Mouse (Mus musculus) ovary, adult 18-20 months (tissue): Measurements from ENCODE around the gene Prkar2a.
A peak's percentile ranks its signal among the peaks of the same experiment; 100 is the strongest.

Source experiments
- DNase-seq: peaks from one replicate; pipeline ENCODE4 v3.0.0; 2022; ENCODE audit warnings: low spot score, mixed read lengths

Gene Prkar2a

DNA sequence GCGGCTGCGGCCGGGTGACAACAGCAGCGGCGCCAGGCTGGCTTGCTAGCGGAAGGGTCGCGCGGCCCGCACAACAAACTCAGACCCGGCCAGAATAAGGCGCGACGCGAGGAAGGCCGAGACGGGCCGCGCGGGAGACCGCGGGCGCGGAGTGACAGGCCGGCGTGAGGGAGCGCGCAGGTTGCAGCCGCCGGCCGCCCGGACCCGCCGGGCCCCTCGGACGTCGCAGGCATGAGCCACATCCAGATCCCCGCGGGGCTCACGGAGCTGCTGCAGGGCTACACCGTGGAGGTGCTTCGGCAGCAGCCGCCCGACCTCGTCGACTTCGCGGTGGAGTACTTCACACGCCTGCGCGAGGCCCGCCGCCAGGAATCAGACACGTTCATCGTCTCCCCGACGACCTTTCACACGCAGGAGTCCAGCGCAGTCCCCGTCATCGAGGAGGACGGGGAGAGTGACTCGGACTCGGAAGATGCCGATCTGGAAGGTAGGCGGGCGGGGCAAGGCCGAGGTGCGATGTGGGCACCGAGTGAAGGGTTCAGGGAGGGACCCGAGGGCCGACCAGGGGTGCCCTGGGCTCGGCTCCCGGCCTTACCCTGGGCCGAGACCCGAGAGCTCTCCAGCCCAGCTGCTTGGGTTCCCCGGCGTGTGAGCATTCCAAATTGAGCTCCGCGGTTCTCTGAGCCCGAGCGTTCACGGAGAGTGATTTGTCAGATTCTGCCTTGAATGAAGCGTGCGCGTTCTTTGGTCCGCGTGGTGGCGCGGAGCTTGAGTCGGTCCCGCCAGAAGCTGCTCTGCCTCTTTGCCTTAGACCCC lies 3.3 kb downstream of the Prkar2a start:
- peak; percentile 30 for DNase-seq

DNA sequence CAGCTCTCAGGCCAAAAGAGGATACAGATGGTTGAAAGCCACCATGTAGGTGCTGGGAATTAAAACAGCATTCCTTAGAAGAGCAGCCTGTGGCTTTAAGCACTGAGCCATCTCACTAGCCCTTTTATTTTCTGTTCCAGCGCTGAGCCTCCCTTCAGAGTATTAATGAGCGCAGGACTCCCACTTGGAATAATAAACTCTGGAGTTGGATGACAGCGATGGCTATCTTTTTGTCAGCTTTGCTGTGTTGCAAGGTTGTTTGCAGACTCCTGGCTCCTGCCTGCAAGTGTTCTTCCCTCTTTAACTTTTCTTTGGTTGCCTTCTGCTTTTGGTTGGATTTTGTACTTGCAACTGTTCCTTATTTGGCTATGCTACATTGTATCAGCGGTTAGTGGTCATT lies 4.8 kb downstream of the Prkar2a start:
- DNase-seq: no peak

- no peak for DNase-seq
Measured at GRCm38 (mm10) chr9:108694533-108694932, 5.4 kb downstream of the Prkar2a start.

GRCm38 (mm10) chr9:108702476-108702875 lies 13.4 kb downstream of the Prkar2a start:
- DNase-seq: no peak

GRCm38 (mm10) chr9:108703373-108704110 lies 14.4 kb downstream of the Prkar2a start:
- DNase-seq: no peak

GRCm38 (mm10) chr9:108704591-108704990 lies 15.5 kb downstream of the Prkar2a start:
- DNase-seq: no peak

GRCm38 (mm10) chr9:108707212-108707611 lies 18.1 kb downstream of the Prkar2a start:
- DNase-seq: no peak

DNA sequence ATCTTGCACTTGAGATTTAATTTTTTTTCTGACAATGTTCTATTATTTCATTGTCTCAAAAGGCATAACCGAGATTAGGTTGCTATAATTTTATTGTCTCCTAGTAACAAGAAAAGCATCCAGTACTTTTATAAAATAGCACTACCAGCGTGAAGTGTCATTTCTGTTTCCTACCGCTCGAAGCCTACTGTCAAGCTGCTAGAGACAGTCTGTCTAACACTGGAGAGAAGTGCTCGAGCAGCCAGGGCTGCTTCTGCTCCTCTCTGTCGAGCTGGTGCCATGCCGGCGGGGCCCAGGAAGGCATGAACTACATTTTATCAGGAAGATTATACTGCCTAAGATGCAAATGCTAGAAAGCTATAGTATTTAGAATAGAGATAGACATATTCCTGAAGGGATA lies 19.7 kb downstream of the Prkar2a start:
- no peak for DNase-seq

DNA sequence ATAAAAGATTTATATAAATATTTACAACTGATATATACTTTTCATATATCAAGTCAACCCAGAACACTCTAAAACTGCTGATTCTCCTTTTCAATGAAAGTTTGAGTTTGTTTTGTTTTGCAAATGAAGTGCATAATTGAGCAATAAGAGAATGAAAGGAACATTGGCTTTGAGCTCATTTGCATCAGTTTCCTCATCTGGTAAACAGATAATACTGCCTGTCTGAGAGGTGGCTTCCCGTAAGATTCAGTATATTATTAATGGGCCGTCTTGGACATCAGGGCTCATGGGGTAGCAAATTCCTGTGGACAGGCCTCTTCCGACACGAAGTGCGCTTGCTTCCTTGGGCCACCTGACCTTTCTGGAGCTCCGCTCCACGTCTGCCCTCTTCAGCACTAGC lies 21.7 kb downstream of the Prkar2a start:
- no peak for DNase-seq

- no peak for DNase-seq
Measured at GRCm38 (mm10) chr9:108716199-108716598, 27.1 kb downstream of the Prkar2a start.

DNA sequence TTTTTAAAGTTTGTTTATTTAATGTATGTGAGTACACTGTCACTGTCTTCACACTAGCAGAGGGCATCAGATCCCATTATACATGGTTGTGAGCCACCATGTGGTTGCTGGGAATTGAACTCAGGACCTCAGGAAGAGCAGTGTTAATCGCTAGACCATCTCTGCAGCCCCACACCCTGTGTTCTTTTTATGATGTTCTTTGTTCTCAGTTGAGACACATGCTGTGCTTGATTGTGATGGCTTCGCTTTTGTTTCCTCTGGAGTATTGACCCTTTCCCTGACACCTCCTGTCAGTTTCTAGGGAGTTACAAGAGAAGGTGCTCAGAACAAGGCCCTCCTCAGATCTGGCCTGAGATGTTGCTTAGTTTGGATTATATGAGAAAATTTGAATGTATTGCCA lies 34.6 kb downstream of the Prkar2a start:
- no peak for DNase-seq

GRCm38 (mm10) chr9:108726116-108726515 lies 37.0 kb downstream of the Prkar2a start:
- no peak for DNase-seq

DNA sequence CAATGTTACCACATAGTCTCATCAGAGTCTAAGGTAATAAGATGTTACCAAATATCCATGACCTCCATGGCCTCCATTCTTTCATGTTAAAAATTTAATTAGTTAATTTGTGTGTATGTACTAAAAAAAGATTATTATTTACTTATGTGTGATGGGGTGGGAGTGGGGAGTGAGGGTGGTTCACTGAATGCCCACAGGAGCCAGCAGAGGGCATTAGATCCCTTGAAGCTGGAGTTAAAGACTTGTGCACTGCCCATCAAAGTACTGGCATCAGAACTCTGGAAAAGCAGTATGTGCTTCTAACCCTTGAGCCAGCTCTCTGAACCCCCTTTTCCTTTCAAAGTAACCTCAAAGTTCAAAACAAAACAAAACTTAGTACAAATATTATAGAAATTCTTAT lies 39.9 kb downstream of the Prkar2a start:
- DNase-seq: no peak

DNA sequence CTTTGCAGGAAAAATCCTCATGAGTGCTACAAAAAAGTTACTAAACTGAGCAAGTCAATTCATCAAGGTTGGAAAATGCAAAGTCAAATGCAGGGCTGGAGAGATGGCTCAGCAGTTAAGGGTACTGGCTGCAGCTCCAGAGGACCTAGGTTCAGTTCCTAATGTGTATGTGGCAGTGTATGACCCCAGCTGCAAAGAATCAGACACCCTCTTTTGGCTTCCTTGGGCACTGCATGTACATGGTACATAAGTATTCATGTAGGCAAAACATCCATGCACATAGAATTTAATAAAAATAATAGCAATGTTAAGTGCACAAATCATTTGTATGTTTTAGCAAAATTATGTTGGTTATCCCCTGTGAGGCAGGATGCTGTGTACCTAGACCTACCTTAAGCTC lies 43.3 kb downstream of the Prkar2a start:
- no peak for DNase-seq

- DNase-seq: no peak
Measured at GRCm38 (mm10) chr9:108734626-108735025, 45.5 kb downstream of the Prkar2a start.

- no peak for DNase-seq
Measured at GRCm38 (mm10) chr9:108739239-108739638, 50.1 kb downstream of the Prkar2a start.

DNA sequence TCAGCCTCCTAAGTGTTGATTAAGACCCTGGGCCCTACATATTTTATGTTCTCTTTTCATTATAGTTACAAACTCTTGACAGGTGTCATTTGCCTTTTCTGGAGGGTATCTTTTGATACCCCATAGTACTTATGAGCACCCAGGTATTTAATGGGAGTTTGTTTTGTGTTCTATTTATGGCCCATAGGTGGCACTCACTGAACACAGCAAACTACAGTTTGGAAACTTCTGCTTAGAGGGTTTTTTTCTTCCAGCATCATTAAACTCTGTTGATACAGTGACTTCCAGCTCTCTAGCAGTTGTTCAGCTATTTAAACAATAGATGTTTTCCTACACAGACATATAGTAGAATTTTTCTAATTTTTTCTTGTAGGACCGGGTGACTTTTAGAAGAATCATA lies 50.9 kb downstream of the Prkar2a start:
- DNase-seq: no peak

GRCm38 (mm10) chr9:108742048-108742447 lies 52.9 kb downstream of the Prkar2a start:
- DNase-seq: no peak

DNA sequence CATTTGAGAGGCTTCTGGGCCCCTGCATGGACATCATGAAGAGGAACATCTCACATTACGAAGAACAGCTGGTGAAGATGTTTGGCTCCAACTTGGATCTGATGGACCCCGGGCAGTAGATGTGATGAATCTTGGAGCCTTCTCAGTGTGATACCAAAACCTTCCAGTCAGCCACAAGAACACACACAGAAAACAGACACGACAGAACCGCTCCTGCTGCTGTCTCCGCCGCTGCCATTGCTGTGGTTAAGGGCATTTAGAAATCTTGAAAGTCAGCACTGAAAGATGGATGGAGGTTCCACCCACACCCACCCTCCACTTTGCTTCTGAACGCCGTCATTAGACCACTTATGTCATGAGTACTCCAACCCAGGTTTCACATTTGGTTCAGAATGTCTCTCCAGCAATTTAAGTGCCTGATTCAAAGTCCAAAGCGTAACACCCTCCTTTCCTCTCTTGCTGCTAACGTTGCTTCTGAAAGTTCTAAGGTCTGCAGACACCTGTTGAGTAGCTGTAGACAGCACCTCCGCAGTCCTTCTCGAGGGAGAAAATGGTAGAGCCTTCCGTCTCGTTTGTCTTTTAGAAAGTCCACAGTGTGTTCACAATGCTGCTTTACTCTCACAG lies 57.9 kb downstream of the Prkar2a start:
- DNase-seq: no peak

- DNase-seq: no peak
Measured at GRCm38 (mm10) chr9:108747694-108748093, 58.6 kb downstream of the Prkar2a start.

DNA sequence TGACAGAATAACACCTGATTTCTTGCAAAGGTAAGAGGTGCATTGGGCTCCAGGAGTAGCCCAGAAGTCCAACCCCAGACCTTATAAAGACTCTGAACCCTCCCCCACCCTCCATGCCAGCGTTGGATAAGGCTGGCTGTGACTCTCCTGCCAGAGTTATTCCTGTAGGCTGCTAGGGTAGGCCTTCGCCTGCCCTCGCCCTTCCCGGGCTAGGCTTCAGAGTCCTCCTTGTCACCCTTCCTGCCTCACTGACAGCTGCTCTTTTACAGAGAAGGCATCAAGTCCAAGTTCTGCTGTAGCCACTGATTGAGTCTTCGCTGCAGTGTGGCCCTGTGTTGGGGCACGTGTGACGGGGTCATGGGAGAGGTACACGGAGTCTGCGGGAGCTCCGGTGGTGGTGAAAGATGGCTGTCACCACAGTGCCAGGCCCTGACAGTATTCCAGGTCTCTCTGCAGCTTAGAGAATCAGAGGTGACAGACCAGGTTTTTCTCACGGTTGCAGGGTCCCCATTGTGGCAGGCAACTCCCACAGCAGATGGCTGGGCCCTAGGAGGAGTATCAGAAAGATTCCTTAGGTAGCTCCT lies 59.6 kb downstream of the Prkar2a start:
- DNase-seq: no peak

DNA sequence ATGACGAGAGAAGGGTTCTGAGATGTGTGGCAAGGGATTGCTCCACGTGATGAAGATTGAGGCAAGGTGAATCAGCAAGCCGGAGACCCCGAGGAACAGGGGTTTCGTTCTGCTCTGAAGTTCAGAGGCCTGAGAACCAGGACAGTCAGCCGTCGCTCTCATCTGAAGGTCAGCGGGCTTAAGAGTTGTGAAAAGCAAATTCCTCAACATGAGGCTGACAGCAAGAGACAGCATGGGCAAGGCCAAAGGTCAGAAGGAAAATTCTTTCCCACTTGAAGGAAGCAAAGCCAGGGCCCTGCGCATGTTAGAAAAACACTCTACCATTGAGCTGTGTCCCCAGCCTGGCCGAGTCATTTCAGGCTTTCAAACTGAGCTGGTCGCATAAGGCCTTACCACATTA lies 61.5 kb downstream of the Prkar2a start:
- DNase-seq: no peak
